Mouse (Mus musculus): ENCODE data around the gene Kmt2e.

- TF ChIP-seq CTCF (IDR thresholded peaks at IDR 0.05; ENCODE audit: control insufficient read depth, insufficient read depth, low read length) (no peak), POLR2A (IDR thresholded peaks at IDR 0.05; ENCODE audit: borderline replicate concordance, control insufficient read depth, low read depth, low read length) (no peak)
These were observed 30.0 kb downstream of the Kmt2e start for GRCm38 (mm10) chr5:23464247-23464646.
